Mouse (Mus musculus) right cerebral cortex, adult 2 months (tissue): ENCODE measurements around the gene Tepp.
A peak's percentile ranks its signal among the peaks of the same experiment; 100 is the strongest.

Source experiments
- DNase-seq, 2 experiments: peaks; one replicate each; pipeline ENCODE4 v3.0.0; 2021 to 2022; ENCODE audit warnings: low spot score in 2 of 2

The Tepp gene

DNA sequence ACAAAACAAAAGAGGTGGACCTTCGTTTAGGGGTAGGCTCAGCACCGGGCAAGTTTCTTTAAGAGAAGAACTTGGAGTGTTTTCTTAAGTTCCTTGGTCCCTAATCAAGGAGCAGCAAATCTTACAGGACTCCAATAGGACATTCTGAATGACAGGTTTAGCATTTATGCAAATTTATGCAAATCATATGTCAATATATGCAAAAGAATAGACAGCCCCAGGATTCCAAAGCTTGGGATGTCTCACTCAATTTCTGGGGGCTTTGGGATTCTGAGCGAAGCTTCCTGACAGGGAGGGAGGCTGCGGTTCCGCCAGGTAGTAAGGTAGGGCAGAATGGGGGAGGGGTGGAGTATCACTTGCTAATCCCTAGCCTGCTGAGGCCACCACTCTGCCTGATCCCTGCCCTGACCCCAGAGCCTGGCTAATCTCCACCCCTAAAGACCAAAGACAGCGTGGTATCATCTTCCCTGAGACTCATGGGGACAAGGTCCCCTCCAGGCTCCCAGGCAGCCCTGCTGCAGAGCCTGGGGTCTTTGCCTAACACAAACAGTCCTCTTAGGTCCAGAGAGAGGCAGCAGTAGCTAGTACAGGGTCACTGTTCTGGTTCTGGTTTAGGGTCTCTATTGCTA, at the start of gene Tepp:
TSS of gene Tepp (plus strand) at position 225 of the 629 bp plus-strand sequence.
- DNase-seq, result no peak

GRCm38 (mm10) chr8:95262181-95262580, 48.2 kb upstream of the Tepp start:
- no peak for DNase-seq

DNA sequence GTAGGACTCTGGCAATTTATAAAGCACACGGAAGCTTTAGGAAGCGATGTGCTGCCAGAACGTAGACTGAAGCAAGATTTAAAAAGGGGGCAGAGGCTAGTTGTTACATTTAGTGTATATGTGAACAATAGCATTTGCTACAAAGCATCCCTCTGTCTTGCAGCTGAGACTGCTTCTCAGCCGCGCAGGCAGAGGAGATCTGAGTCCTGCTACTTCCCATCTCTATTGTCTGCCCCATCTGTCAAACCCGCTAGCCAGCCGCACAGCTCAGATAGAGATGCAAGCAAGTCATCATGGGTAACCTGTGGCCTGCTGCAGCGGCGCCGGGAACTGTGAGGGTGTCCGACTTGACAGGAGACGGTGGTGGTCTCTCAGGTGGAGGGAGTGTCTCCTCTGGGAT, 39.9 kb upstream of the Tepp start:
- no peak for DNase-seq

GRCm38 (mm10) chr8:95271841-95272240, 38.5 kb upstream of the Tepp start:
- no peak for DNase-seq

GRCm38 (mm10) chr8:95272871-95273270, 37.5 kb upstream of the Tepp start:
- DNase-seq, result no peak

- DNase-seq, result peak in 1 of 2 experiments; percentile 5
Observed at GRCm38 (mm10) chr8:95281493-95281892, 28.9 kb upstream of the Tepp start.

GRCm38 (mm10) chr8:95289066-95289650, 21.2 kb upstream of the Tepp start:
- DNase-seq, result no peak

DNA sequence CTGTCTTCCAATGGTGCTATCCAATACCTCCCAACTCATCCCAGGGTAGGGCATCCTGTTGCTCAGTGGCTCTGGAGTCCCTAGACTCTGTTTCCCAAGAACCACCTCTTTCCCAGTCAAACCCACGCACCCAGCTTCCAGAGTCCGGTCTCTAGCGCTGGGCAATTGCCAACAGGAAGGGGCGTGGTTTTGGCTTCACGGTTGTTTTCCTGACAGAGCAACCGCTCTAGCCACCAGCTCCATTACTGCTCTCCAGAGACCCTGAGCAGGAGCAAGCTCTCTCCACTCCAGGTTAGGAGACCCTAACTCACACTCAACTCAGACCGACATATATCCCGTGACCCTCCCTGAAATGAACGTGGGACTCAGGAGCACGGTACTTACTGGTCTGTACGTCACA, 17.2 kb upstream of the Tepp start:
- DNase-seq, result no peak

DNA sequence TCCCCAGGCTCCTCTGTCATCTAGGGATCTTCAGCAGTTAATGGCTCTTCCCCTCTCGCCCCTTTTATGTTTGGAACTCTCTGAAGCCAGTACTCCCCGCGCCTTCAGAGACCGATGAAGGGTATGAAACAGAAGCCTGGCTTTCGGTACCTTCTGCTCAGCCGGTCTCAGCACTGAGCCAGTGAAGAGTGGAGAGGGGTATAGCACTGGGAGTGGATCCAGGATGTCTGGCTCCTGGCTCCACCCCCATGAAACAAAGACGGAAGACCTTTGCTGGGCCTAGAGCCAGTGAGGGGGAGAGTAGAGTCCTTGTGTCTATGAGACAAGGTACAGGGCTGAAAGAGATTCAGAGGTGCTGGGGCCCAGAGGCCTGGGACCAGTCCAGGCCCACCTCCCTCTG, 16.5 kb upstream of the Tepp start:
- no peak for DNase-seq

DNA sequence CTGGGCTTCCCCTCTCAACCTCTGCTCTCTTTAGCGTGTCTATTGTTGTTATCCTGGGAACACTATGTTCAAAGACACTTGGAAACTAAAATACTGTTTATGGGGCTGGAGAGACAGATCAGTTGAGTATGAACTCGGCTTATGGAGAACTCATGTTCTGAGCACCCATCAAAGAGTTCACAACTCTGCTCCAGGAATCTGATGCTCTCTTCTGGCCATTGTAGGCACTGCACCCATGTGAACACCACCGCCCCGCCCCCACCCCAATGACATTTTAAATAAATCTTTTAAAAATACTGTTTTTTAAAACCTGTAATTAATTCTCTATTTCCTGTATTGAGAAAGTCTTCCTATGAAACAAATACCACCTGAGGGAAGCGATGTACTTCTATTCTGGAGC, 8.0 kb upstream of the Tepp start:
- DNase-seq, result no peak

DNA sequence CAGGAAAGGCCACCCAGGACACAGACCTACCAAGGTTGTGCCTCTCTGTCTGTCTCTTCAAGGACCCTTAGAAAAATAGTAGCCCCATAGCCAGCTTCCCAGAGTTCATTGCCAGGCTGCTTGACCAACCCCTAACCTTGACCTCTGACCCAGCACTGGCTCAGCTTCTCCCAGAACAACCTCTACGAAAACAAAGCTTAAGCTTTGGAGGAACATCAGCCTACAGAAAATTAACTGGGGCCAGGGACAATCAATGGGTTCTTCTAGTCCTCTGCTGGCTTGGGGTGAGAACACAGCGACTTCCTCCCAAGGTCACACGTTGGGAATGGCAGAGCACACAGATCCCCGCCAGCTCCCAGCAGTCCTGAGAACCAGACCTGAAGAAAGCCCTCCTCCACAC, 4.8 kb upstream of the Tepp start:
- no peak for DNase-seq

- no peak for DNase-seq
Observed at GRCm38 (mm10) chr8:95306431-95306830, 3.9 kb upstream of the Tepp start, which contains the start of gene Cngb1. Gene Cngb1, minus strand, starts transcription at chr8:95306585.

DNA sequence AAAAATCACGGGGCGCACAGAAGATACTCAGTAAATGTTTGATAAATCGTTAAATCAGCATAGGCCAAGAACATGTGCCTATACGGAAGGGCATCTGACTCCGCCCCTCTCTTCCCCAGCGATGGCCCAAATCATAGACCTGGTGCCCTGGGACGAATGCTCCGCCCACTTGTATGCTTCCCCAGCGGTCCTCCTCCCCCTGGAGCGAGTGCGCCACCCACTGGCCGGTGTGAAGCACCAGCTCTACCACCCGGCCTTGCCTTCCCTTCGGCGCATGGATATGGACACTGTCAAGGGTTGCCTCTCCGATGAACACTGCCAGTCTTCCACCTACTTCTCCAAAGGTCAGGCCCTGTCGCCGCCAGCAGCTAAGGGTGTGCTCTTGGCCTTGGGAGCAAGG, 2.5 kb downstream of the Tepp start:
- DNase-seq, result no peak

DNA sequence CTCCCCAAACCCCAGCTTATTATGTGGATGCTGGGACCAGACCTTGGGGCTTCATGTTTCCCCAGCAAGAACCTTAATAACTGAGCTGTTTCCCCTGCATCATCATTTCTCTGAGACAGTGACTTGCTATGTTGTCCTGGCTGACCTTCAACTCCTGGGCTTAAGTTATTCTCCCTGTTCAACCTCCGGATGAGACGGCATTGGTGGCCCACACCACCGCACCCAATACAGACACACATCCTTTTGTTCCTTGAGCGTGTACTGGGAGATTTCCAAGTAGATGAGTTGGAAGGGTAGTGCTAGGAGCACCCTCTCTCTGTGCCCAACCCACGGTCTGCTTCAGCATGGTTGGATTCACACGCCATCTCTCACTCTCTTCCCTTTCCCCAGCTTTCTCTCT, 3.5 kb downstream of the Tepp start:
- no peak for DNase-seq

GRCm38 (mm10) chr8:95314707-95315106, 4.3 kb downstream of the Tepp start:
- DNase-seq, result no peak

DNA sequence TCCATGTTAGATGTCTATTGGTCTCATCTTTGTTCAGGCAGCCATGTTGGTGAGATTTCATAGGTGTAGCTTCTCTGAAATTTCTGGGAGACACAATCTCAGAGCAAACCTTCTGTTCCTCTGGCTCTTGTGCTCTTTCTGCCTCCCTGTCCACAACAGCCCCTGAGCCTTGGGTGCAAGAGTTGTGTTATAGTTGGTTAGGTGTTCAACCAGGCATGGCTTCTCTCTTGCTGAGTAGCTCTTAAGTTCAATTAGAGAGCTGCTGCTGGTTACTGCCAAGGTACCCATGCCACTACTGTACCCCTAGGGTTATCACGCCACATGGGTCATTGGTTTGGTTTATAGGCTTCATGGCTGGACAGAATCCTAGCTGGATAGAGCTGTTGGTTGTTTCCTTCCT, 5.0 kb downstream of the Tepp start:
- no peak for DNase-seq

- peak; percentile 24 to 36 for DNase-seq
Observed at GRCm38 (mm10) chr8:95320224-95321139, 10.1 kb downstream of the Tepp start.

DNA sequence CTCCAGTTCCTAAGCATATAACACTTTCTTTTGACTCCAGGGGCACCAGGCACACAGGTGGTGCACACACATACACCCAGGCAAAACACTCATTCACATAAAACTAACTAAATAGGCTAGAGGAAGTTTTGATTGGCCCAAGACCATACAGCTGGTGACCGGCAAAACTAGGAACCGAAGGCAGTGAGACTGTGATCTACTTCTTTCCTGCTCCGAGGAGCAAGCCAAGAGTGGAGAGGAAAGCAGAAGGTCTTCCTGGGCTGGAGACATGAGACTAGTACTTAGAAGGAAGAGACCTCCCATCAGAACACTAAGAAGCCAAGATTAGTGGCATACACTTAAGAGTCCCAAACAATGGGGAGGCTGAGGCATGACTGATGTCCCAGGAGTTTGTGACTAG, 12.8 kb downstream of the Tepp start:
- DNase-seq, result no peak

GRCm38 (mm10) chr8:95324646-95325045, 14.3 kb downstream of the Tepp start:
- DNase-seq, result no peak

- DNase-seq, result no peak
Observed at GRCm38 (mm10) chr8:95326822-95327221, 16.5 kb downstream of the Tepp start.

DNA sequence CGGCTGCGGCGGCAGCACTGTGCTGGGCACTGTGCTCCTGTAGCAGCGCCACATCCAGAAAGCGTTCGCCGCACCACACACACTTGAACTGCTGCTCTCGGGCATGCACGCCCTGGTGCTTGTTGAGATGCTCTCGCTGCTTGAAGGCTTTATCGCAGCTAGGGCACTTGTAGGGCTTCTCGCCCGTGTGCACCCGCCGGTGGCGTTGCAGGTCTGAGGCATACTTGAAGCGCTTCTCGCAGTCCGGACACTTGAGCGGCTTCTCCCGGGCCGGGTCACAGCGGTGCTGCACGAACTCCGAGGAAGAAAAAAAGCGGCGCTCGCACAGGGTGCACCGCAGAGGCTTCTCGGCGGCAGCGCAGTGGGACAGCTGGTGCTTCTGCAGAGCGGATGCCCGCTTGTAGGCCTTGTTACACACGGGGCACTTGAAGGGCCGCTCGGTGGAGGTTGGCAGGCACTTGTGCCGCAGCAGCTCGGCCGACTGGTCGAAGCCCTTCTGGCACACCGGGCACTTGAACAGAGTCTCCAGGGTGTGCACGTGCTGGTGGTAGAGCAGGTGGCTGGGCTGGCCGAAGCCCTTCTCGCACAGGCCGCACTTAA, 17.6 kb downstream of the Tepp start:
- no peak for DNase-seq

GRCm38 (mm10) chr8:95330367-95330766, 20.0 kb downstream of the Tepp start:
- DNase-seq, result no peak
